Mouse (Mus musculus): ENCODE data around the gene Dop1a. TPM values are rescaled to one million over a fixed set of nuclear protein-coding genes. Genes with fewer than 3 reads are reported as not detected.

The Dop1a gene
- total RNA-seq, 2 experiments from 2014 or later: 56.8 to 59.8 TPM

- DNase-seq (ENCODE audit: low spot score in 2 of 2): no peak
- intact Hi-C loops (cut with DNase I): no loop called here
Observed at GRCm38 (mm10) chr9:86482236-86482635, 15.3 kb downstream of the Dop1a start.

DNA sequence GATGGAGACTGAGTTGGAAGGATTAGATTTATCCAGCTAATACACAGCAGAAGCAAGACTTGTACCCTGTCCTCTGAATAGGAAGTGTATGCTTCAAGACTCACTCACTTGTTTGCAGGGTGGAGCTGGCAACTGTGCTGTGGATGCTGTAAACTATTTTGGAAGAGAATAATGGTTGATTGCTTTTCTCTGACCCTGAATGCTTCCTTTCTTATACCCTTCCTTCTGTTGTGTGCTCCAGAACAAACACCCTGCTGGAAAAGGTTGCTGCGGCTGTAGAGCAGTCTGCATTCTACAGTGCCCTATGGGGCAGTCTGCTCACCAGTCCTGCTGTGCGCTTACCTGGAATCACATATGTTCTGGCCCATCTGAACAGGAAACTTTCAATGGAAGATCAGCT, 24.8 kb downstream of the Dop1a start:
- no peak for DNase-seq (ENCODE audit: low spot score in 2 of 2)
- intact Hi-C loops (cut with DNase I): no loop called here

DNA sequence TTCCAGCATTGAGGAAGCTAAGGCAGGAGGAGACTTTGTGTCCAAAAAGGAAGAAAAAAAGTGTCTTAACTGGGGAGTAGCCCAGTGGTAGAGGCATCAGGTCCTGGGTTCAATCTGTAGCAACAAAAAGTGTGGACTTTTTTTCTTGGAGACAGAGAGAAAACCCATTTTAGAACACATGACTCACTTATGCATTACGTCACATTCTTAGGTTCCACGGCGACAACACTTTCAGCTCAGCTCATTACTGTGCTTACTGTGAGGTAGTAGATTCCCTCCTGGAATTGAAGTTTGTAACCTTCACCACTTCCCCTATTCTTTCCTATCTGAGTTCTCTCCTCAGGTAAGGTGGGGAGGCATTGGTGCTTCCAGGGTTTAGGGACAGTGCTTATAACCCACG, 29.3 kb downstream of the Dop1a start:
- peak in 1 of 2 experiments; percentile 64 for DNase-seq (ENCODE audit: low spot score in 2 of 2)
- intact Hi-C loops (cut with DNase I): no loop called here

DNA sequence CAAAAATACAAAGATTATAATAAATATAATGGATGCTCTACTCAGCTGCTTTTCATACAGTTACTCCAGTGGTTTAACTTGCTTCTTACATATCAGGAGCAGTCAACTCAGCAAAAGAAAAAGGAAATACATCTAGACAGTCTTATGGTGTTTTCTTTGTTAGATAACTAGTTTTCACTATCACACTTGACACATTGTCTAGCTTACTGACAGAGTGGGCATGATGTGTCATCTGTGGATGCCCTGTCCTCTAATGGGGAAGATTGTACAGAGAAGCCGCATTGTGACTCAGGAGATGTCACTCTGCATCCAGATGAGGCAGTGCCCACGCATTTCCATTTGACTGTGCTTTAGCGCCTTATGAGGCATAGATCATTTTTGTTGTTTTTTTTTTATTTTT, 32.1 kb downstream of the Dop1a start:
- intact Hi-C loops (cut with DNase I): no loop called here
- no peak for DNase-seq (ENCODE audit: low spot score in 2 of 2)

DNA sequence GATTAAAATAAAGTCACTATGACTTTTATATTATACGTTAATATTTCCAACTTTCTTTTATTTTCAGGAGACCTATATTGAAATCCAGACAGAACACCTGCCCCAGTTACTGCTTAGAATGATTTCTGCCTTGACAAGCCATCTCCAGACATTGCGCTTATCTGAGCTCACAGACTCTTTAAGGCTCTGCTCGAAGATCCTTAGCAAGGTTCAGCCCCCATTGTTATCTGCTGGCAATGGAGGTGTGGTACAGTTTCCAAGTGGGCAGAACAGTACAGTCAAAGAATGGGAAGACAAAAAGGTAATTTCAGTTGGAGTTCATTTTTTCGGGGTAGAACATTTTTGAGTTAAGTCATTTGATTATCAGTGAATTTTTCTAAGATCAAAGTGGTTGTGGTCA, 40.5 kb downstream of the Dop1a start:
- DNase-seq (ENCODE audit: low spot score in 2 of 2): no peak
- intact Hi-C loops (cut with DNase I): no loop called here

DNA sequence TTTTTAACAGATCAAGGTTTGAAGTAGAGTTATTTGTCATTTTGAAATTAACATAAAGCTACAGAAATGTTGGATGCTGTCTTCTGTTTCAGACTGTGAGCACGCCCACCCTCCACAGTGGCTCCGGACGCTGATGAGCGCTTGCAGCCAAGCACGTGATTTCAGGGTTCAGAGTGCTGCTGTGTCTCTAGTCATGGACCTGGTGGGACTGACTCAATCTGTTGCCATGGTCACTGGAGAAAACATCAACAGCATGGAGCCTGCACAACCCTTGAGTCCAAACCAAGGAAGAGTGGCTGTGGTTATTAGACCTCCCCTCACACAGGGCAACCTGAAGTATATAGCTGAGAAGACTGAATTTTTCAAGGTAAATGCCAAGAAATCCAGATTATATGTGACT, 46.8 kb downstream of the Dop1a start:
- intact Hi-C loops (cut with DNase I): no loop called here
- DNase-seq (ENCODE audit: low spot score in 2 of 2): no peak

DNA sequence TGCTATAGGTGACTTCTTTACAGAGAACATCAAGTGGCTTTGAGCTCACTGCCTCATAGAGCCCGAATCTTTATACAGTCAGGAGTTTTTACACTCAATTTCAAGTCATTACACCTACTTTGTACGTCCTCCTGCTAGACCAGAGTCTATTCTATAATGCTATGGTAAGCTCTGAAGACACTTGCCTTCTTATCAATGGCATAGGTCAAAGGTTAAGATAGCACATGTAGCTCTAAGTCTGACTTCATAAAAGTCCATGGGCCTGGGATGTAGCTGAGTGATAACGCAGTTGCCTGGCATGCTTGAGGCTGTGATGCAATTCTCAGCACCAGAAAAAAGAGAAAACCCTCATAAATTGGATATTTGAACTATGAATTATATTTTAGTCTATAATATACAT, 47.4 kb downstream of the Dop1a start:
- no peak for DNase-seq (ENCODE audit: low spot score in 2 of 2)
- intact Hi-C loops (cut with DNase I): no loop called here

DNA sequence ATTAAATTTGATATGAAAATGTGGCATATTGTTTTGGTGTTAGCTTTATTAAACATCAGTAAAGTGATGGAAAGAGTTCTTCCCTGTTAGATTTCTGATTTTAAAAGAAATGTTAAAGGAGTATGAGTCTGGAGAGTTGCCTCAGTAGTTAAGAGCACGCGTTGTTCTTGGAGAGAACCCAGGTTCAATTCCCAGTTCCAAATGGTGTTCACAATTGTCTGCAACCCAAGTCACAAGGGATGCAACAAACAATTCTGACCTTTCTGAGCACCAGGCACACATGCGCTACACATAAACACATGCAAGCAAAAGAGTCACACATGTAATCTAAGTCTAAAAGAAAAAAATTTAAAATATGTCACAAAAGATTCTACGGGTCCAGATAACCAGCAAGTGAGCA, 47.8 kb downstream of the Dop1a start:
- no peak for DNase-seq (ENCODE audit: low spot score in 2 of 2)
- intact Hi-C loops (cut with DNase I): no loop called here

DNA sequence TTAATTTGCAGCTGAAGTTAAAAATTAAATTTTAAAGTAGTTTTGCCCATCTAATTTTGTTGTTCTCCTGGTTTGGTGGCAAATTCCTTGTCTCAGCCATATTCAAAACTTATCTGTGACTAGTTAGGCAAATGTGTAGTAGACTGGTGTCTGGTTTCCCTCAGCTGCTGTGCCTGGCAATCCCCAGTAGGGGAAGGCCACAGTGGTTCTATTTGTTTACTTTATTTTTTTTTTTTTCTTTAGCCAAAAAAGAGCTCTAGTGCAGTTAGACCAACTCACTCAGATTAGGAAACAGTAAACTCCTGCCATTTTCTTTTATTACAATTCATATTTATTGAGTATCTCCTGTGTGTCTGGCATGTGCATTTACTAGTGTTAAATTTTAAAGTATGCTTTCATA, 55.4 kb downstream of the Dop1a start:
- intact Hi-C loops (cut with DNase I): loop anchor here (5.0 kb wide), 1 partner anchor 35 kb away; no protein-coding TSS in a partner anchor
- no peak for DNase-seq (ENCODE audit: low spot score in 2 of 2)

DNA sequence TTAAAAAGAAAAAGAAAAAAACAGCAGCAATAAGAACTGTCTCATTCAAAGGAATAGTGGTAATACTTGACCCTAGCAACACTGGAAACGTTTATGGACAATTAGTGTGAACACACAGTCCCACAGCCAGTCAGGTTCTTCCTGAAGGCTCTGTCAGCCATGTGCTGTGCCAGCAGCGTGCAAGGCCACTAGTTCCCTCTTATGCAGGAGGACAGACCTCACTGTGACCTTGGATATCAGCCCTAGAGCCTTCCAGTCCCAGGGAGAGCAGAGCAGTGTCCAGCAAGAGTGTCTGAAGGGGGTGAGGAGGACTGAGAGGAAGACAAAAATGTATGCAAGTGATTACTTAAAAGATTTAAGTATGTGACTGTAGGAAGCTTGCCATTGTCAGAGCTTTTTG, 58.6 kb downstream of the Dop1a start:
- no peak for DNase-seq (ENCODE audit: low spot score in 2 of 2)
- intact Hi-C loops (cut with DNase I): no loop called here

DNA sequence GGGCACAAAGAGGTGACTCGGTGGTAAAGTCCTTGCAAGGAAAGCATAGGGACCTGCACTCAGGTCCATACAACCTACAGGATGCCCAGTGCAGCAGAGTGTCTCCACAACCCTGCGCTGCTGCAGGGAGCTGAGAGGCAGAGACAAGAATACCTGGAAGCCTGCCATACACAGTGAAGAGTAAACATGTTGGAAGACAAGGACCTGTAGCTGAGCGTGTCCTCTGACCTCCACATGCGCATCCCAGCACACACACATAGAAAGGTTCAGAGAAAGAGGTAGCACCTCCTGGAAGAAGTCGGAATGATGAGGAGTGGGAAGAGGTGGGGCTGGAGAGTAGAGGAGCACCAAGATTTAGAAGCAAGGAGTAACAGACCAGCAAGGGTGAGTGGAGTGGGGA, 67.1 kb downstream of the Dop1a start:
- intact Hi-C loops (cut with DNase I): no loop called here
- DNase-seq (ENCODE audit: low spot score in 2 of 2): no peak

DNA sequence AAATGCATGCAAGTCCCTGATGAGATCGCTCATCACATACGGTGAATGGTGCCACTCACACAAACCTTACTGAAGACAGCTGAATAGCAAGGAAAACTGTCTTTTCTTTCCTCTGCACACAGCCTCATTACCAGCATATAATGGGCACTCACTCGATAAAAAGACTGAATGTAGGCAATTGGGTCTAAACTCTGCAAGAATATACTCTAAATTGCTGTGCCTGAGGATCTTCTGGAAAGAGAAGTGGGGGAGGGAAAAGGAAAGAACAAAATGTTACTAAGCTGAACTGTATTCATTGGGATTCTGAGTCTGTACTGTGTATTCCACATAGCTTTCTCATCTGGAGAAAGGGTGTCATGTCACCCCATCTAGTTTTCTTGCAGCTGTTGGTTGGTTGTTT, 76.5 kb downstream of the Dop1a start:
- intact Hi-C loops (cut with DNase I): no loop called here
- peak in 1 of 2 experiments; percentile 21 for DNase-seq (ENCODE audit: low spot score in 2 of 2)

DNA sequence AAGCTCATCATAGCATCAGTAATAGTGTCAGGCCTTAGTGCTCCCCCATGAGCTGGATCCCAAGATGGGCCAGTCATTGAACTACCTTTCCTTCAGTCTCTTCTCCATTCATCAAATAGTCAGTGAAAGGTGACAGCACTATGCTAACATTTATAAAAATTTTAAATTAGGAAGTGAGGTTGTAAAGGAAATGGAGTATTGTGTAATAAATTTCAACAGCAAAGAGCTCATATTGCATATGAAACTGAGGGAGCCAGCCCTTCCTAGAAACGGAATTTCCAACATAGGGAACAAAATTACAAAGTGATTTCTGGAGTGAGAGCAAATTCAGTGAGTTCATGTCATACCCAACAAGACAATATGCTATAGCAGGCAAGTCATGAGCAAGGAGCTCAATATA, 77.6 kb downstream of the Dop1a start:
- intact Hi-C loops (cut with DNase I): no loop called here
- no peak for DNase-seq (ENCODE audit: low spot score in 2 of 2)

DNA sequence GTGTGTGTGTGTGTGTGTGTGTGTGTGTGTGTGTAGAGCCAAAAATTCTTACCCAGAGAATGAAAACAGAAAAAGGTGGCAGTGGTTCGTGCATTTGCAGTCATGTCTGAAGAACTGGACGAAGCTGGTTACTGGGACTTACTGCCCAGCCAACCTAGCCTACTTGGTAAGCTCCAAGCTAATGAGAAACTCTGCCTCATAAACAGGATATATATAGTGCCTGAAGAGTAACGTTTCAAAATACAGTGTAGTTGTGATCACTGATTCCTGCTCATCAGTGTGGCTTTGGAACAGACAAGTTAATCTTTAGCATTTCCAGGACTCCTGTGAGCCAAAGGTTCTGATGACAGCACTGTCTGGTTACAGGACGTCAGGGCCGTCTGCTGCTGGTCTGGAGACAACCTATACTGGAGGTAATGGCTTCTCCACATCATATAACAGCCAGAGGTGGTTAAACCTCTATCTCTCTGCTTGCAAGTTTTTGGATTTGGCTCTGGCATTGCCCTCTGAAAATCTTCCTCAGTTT, 82.7 kb downstream of the Dop1a start:
- intact Hi-C loops (cut with DNase I): no loop called here
- DNase-seq (ENCODE audit: low spot score in 2 of 2): no peak

- DNase-seq (ENCODE audit: low spot score in 2 of 2): no peak
- intact Hi-C loops (cut with DNase I): no loop called here
Observed at GRCm38 (mm10) chr9:86550717-86551116, 83.8 kb downstream of the Dop1a start.

DNA sequence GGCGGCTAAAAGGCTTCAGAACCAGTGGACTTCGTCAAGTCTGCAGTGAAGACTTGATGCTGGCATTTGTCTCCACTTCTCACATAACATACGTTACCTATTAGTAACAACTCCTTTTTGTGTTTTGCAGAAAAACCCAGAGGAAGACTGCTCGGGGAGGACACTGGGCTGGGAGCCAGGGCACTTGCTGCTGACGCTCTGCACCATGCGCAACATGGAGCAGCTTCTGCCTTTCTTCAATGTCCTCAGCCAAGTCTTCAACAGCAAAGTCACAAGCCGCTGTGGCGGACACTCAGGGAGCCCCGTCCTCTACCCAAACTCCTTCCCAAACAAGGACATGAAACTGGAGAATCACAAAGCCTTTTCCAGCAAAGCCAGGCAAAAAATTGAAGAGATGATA, 86.9 kb downstream of the Dop1a start:
- intact Hi-C loops (cut with DNase I): no loop called here
- DNase-seq (ENCODE audit: low spot score in 2 of 2): no peak

- intact Hi-C loops (cut with DNase I): loop anchor here (5.0 kb wide), 1 partner anchor 32 kb away; no protein-coding TSS in a partner anchor
- DNase-seq (ENCODE audit: low spot score in 2 of 2): no peak
Observed at GRCm38 (mm10) chr9:86554641-86555040, 87.7 kb downstream of the Dop1a start.

DNA sequence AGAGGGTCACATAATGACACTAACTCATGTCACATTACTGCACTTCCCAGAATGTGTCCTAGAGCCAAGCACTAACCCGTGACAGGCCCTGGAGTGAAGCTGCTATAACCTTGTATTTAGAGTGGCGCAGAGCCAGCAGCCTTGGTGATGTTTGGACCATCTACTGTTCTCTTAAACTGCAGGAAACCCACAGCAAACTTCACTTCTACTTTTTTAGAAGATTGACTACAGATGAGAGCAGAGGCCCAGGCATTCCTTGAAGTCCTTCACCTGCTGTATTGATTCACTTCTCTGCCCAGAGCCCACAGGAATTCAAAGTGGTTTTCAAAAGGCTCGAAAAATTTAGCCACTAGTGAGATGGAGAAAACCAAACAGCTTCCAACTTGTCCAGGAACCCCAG, 93.6 kb downstream of the Dop1a start:
- intact Hi-C loops (cut with DNase I): no loop called here
- no peak for DNase-seq (ENCODE audit: low spot score in 2 of 2)

DNA sequence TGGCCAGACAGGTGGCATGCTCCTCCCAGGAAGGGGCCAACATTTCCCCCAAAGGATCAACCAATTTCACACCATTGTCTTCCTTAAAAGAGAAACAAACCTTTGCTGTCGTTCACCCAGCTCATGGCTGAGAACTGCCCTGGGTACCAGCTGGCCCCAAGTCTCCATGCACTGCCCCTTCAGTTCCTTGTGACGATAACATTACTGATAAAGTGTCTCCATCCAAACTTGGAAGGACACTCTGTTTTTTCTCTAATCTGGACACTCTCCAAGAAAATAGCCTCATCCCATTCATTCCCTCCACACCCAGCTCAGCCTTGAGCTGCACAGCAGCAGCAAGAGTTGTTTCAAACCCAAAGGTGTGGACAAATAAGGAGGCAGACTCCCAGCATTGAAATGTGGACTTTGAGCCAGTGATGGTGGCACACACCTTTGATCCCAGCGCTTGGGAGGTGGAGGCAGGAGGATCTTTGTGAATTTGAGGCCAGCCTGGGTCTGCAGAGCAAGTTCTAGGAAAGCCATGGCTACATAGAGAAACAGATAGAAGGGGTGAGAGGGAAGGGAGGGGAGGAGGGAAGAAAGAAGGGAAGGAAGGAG, 102.5 kb downstream of the Dop1a start:
- DNase-seq (ENCODE audit: low spot score in 2 of 2): no peak
- intact Hi-C loops (cut with DNase I): no loop called here

DNA sequence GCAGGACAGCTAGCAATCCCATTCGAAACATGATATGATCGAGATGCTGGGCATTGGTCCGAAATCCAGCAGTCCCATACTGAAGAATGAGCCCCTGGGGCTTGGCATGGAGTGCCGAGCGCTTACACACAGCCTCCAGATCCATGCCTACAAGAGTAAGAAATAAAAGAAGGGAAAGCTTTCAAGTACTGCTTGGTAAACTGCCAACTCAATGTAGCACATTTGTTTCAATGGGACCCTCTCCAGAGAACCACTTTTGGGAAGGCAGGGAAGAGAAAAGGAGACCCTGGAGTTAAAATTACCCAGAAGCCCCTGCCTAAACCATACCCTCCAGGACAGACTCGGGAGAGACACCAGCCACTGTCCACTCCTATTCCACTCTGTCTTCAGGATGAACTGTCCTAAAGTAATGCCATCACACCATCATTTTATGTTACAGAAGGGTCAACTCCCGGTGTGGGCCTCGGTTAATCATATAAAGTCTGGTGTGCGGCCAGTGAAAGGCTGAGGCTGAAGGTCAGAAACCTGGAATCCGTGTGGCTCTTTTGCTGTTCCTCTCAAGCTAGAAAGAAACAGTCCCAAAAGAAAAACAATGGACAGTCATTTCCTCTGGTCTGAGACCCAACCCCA, 103.4 kb downstream of the Dop1a start:
- no peak for DNase-seq (ENCODE audit: low spot score in 2 of 2)
- intact Hi-C loops (cut with DNase I): loop anchor here (5.0 kb wide), 1 partner anchor 103 kb away; the partner anchor contains the start of gene Dop1a

DNA sequence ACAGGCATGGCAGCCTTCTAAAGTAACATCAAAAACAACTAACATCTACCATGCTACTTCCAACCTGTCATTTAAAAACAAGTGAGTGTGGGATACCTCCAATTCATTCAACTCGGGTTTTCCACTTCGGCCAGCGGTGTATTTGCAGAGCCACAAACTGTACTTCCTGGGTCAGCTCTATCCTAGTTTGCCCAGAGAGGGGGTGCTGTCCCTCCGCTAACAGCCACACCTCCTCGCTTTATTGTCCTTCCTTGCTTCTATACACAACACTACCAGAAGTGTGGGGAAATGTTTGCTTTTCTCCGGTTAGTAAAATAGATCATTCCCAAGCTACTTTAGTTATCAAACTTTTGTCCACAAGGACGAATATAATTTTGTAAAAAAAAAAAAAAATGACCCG, 104.0 kb downstream of the Dop1a start:
- intact Hi-C loops (cut with DNase I): loop anchor here (5.0 kb wide), 1 partner anchor 104 kb away; the partner anchor contains the start of gene Dop1a
- DNase-seq (ENCODE audit: low spot score in 2 of 2): no peak
